Mouse (Mus musculus) frontal cortex, postnatal 36 days (tissue): ENCODE results near the gene Ptprk.

Source experiments
- DNase-seq, 2 experiments: peaks; one replicate each; pipeline ENCODE4 v3.0.0; 2022; ENCODE audit warnings: low spot score in 2 of 2

Ptprk gene

DNA sequence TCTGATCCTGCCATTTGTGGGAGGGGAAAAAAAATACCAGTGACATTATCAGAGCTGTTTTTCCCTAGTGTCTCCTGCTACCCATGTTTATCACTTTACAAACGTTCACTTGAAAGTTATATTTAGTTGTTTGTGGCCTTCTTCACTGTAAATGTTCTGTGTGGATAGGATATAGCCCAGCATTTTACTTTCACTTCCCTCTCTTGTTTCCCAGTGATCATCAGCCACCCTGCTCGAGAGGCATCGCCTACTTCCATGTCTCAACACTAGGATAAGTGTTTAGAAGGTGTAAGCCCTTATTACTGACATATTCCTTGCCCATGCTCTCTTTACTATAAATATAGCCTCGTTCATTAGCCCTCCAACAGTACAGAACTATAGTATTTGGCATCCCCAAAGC, 466.0 kb downstream of the Ptprk start:
- no peak for DNase-seq

DNA sequence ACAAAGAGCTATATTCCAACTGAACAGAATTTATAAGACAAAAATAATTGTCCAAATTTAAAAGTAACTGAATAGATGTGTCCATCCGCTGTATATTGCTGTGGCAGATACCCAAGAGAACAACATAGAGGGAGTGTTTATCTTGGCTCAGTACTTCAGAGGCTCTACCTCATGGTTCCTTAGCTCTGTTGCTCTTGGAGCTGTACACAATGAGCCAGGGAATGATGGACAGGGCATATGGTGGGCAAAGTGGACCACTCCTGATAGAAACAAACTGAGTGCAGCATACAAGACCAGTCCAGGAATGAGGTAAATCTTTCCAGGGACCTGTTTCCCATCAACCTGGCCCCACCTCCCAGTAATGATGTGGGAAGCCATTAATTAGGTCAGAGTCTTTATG, 468.1 kb downstream of the Ptprk start:
- DNase-seq = no peak

DNA sequence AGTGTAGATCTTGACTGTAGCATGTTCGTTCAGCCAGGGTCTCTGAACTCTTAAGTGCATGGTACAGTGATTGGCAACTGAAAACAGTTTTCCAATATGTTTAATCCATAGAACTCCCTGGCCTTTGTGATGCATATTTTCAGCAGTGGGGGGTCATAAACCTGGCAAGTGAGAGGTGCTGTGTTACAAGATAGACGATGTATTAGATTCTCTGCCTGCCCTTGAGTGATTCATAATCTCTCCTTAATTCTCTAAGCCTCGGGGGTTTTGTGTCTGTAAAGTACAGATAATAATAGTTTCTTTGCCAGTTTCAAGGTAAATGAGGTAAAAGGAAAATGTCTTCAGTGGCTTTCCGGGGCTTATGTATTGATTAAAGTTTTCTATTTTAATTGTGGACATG, 475.9 kb downstream of the Ptprk start:
- DNase-seq = no peak

DNA sequence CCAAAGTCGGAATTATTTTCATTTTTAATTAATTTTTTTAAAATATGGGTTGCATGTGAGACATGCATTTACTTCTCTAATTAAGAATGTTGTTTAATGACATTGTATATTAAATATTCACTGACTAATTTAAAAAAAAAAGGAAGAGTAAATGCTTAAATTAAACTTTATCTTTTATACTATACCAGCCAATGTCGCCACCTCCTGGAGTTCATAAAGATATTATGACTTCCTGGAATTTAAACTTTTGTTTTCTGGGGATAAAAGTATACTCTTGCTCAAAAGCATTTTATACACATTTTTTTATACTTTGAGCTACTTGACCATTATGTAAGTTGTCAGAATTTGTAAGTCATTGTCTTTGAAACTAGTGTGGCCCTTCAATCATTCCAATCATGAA, 477.4 kb downstream of the Ptprk start:
- no peak for DNase-seq

DNA sequence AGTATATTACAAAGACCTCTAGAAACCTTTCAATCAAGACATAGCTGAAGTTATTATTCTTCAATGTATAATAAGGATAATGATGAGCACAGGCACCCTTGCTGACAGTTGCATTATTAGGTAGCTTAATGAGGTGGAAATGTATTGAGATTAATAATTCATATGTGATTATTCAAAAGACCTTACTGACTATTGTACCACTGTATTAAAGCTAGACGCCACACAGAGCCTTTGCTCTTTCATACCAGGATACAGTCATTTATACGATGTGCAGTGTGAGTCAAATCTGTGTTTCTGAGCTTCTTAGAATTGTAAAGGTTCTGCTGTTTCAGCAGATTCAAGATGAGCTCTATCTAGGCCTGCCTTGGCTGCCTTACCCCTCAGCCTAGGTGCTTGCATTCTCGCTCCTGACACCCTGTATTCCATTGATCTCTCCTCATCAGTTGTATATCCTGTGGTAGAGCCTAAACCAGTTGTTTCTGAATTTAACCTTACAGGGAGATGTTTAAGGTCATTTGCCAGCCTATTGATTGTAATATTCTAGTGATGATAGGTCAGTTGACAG, 489.6 kb downstream of the Ptprk start:
- no peak for DNase-seq

DNA sequence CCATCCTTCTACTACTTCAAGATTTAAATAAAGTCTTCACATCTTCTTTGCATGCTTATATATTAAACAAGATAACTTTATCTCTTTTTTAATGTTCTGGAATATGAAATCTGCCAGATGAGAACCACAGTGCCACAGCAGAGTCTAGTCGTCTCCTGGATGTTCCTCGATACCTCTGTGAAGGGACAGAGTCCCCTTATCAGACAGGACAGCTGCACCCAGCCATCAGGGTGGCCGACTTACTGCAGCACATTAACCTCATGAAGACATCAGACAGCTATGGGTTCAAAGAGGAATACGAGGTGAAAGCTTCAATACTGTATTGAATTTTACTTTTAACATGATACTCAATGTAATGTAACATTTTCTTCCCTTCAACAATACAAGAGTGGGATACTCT, 491.8 kb downstream of the Ptprk start:
- DNase-seq = no peak

DNA sequence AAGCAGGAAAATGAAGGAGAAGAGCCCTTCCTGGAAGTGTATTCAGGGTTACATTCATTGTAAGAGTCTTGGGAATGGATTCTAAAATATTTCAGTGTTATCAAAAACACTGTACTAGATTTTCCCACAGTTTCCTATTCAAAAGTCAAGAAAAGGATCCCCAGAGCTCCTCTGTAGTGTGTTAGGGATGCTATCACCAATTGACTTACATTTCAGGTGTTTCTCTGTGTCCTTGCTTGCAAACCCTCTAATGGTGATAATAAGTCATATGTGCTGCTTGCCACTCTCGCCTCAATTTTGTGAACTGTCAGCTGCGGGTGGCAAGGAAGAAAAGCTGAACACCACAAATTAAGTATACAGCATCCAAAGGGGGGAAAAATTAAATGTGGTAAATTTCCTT, 492.2 kb downstream of the Ptprk start:
- DNase-seq = no peak

DNA sequence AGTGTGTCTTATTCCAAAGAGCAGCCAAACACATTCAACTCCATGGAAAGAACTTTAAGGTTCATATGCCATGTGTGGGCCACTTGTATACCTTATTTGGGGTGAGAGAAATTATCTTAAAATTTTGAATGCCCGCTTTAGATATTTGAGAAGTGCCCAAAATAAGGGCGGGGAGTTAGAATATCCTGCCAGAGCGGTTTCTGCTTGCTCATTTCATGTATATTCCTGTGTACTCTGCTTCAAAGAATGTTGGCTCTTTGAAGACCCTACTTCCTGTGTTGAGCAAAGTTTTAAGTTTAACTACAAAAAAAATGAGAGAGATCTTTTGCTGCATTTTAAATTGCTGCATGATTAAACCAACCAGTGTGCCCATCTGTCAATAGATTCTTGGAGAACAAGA, 492.8 kb downstream of the Ptprk start:
- DNase-seq = no peak

DNA sequence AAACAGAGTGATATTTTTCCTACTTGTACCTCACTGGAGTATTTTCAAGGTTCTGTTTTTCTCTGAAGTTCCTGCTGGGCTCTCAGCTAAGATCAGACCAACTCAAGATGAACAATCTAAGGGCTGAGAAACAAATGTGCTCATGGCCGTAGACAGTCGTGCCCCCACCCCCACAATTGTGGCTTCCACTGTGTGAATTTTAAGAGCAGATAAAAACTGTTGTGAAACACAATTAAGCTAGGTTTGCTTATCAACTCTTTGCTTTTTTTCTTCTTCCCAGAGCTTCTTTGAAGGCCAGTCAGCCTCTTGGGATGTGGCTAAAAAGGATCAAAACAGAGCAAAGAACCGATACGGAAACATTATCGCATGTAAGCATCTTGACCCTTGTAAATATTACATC, 493.4 kb downstream of the Ptprk start:
- no peak for DNase-seq

DNA sequence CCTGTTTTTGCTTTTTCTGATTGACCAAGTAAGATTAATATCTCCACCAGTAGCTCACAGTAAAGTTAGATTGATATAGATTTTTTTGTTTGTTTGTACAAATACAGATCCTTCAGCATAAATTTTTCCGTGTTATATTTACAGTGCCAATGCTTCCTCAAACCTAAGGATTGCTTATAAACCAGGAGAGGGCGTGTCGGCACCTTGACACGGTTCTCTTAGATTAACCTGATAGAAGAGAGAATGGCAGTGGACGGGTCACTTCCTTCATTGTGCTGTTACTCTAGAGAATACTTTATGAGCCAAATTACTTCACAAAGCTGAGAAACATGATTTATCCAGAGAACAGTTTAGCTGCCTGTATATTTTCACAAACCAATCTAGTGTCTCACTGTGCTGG, 505.0 kb downstream of the Ptprk start:
- DNase-seq = no peak

DNA sequence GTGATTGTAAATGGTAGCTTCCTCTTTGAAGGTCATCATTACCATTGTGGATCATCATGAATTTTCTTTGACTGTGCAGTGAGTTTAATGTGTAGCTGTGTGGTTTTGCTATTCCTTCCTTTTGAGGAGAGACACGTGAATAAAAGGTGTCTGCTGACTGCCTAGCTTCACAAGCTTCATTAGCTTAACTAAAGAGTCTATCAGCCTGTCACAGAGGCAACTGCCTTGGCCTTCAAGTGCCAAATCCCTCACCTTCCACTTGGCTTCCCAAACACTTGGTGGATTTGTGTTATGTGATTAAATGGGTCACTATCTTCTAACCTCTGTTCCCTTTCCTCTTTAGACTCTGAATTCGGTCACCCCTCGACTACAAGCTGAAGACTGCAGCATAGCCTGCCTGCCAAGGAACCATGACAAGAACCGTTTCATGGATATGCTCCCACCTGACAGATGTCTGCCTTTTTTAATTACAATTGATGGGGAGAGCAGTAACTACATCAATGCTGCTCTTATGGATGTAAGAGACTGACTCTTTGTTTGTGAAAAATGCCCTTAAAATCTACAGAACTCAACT, 512.0 kb downstream of the Ptprk start:
- no peak for DNase-seq

DNA sequence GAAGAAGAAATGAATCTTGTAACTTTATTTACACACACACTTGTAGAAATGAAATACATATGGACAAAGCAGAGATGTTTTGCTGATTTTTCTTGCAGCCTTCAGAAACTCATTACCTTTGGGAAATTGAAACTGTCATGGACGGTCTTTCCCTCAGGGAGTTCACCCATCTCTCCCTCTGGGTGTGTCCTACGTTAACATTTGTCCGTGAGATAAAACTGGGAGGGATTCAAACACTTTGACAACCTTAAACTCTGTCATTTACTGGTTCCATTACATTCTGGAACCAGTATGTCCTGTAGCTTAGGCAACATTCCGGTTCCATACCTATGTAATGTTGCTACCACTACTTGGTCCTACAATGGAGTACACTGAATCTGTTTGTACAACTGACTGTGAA, 513.8 kb downstream of the Ptprk start:
- no peak for DNase-seq

DNA sequence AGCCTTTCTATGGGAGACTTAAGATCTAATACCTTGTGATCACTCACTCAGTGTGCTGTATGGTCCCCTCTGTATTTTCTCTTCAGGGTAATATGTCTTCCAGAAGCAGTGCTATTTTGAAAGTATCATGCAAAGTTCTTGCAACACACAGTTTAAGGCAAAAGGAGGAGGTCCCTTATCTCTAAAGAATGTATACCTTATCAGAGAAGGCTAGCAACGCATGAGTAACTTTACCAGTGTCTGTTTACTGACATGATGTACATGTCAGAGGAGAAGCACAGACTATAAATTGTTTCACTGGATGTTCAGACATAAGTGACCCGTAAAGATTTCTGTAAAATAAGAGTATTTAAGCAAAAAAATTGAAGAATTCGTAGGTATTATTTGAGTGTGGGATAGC, 516.2 kb downstream of the Ptprk start:
- DNase-seq = no peak

DNA sequence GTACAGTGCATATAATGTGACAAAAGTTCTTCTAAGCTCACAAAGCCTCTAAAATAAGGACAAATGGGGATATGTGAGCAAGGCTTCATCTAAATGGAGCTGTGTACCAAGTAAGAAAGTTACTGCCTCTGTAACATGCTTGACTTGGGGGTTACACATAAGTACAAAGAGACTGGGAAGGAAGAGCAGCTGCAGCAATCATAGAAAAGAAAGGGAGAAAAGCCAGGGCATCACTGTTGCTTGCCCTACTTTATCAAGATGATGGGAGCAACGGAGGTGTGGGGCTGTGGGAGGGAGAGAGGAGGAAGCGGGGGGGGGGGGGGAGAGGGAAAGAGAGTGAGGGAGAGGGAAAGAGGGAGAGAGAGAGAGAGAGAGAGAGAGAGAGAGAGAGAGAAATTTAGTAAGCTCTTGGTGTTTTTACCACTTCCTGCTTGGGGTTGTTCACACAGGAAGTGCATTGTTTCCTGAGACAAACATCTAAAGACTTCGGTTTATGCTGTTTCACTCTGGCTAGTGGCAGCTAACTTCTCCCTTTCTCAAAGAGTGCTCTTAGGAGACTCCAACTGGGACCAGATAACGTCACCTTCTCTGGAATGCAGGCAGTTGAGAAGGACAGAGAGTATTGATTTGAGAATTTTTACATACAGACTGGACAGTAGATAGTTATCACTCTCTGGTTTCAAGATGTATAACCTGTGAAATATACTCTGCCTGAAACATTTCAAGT, 519.1 kb downstream of the Ptprk start:
- no peak for DNase-seq

DNA sequence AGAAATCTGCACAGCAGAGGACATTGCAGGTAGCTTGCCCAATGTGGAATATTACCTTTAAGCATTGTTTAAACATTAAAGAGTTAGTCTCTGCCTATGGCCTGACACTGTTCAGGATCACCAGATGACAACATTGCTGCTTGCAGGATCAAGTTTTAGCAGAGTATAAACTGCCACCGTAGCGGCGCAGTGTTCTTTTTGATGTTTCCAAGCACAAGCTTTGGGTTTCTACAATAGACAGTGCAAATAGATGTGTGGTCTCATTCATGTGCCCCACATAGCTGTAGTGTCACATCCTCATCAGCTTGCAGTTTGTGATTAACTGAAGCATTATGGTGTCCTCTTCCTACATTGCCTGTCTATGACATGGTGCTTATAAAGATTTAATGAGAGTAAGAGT, 522.3 kb downstream of the Ptprk start:
- no peak for DNase-seq

DNA sequence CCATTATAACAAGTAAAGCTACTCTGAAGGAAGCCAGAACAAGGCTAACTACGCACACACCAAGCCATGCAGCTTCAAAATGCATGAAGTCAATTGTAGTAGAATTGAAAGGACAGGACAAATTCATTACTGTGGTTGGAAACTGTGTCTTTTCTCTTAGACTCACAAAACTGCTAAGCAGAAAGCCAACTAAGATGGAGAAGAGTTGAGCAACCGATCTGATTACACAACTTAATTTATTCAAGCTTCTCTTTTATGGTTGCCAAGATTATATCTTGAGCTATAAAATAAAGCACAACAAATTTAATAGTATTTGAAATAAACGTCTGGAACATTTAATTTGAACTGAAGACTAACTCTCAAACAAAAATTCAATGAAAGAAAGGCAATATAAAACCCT, 534.5 kb downstream of the Ptprk start:
- DNase-seq = no peak

DNA sequence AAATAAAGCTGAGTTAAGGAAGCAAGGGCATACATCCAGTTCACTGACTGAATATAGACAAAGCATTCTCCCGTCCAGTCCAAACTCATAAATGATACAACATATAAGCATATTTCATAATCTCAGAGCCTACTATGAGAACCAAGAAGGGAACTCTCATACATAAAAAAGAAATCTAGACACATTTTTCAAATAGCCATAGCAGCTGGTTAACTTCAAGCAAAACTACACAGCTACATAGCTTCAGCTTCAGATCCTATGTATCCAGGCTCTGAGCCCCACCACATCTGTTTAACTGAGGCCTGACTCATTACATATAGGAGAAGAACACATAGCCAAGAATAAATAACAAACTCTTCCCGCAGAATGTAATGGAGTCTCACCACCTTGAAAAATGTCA, 539.8 kb downstream of the Ptprk start:
- no peak for DNase-seq

DNA sequence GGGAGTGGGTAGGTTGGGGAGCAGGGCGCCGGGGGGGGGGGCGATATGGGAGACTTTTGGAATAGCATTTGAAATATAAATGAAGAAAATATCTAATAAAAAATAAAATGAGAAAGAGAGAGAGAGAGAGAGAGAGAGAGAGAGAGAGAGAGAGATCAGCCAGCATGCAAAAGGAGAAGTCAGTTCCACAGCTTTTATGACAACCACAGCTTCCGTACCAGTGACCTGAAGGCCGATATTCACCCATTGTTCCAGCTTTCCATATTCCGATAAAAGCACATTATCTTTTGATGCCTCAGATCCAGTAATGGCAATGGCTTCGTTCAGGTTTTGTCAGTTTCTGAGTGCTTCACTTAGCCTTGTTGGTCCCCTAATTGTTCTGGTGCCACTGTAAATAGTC, 542.6 kb downstream of the Ptprk start:
- no peak for DNase-seq

DNA sequence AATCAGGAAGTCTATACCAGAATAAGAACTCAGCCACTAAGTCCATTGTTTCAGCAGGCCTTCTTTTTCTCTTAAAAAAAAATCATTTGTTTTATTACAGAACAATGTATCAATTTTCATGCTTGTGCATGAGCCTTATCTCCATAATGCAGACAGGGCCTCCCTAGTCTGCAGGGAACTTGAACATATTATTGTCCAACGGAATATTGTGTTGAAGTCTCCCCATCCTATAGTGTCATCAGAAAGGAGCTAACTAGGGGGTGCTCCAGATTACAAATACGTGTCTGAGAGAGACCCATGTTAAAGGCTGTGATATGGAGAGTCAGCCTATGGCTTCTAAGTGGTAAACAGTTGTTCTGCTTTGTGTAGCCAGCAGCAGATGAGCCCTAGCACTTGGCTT, 543.4 kb downstream of the Ptprk start:
- DNase-seq = no peak

DNA sequence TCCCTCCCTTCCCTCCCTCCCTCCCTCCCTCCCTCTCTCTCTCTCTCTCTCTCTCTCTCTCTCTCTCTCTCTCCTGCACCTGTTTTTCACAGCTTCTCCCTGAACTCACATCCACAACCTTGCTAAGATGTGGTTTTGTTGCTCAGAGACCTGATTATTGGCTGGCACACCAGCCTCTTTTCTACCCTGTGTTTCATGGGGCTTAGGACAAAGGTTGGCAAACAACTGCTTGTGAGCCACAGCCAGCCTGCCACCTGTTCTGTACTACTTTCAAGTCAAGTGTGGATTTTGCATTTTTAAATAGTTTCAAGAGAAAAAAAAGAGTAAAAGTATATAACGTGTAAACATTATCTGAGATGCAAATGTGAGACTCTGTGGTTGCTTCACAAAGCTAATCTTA, 544.8 kb downstream of the Ptprk start:
- no peak for DNase-seq

DNA sequence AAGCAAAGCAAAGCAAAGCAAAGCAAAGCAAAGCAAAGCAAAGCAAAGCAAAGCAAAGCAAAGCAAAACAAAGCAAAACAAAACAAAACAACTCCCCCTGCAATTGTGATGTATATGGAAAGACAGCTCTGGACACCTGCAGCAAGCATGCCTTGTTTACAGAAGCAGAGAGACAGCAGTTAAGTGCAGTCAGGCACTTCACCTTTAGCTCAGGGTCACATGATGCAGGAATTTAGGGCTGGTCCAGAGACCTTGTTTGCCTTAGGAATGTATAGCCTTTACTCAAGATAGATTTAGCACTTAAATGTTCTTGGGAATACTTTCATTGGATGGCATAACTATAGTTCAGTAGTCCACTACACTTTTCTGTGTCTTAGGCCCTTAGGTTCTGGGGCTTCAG, 561.5 kb downstream of the Ptprk start:
- DNase-seq = no peak

DNA sequence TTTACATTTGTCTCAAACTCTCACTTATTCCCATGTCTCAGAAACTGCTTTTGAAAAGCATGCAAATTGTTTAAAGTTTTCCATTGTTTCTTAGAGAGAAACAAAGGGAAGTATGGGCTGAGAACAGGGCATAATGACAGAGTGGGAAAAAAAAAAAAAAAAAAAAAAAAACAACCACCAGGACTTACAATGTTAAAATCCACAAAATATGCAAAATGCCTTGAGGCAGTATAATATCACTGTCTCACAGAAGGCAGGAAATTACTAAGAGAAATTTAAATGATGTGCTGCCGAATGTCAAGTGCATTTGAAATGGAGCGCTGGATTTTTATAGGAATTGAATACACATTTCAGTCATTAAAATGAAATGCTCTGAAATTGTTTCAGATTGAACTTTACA, 567.3 kb downstream of the Ptprk start:
- no peak for DNase-seq
